Comparison of ENCODE assay signal across 28 mouse cellular contexts in the genomic region with DNA sequence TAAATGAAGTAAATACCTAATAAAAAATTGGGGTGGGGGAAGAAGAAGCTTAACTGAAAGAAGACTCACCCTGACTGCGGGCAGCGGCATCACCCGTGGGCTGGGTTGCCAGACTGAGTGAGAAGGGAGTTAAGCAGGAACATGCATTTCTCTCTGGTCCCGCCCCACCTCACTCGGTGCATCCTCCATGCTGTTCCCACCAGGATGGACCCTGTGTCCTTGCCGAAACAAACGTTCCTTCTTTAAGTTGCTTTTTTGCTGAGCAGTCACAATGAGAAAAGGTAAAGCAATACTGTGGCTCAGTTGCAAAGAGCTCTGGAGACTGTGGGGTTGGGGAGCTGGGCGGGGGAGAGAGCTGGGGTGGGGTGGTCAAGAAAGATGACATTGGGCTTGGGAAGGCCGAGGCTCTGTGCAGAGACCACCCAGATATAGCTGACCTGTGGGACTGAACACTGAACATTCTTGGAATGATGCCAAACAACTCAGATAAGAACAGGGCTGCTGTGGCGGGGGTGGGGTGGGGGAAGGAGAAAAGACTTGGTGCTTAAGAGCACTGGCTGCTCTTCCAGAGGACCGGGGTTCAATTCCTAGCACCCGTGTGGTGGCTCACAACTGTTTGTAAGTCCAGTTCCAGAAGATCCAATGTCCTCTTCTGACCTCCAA. TPM values are rescaled to one million over a fixed set of nuclear protein-coding genes. Genes with fewer than 3 reads are reported as not detected.
A peak's percentile ranks its signal among the peaks of the same experiment; 100 is the strongest.
DNase-seq lines count a peak whose midpoint lies in the region; ATAC-seq lines count a peak whose summit lies in the region.
"Had no signal": no experiment of that assay in that cellular context is flagged by ENCODE, and none has a peak within 500 bp of the region (broad histone marks: within the 10 kb centered on the region; RNA-seq: fewer than 3 reads in every experiment).

No protein-coding gene starts in this region.

- H3K4me1 ChIP-seq in heart, embryonic 14.5 days (ENCODE audit: control insufficient read depth in 2 of 2, insufficient read depth in 2 of 2, low read length in 2 of 2): peaks cover 9 to 11% of the 10 kb centered on the region in 2 experiments
- peaks cover 13% of the 10 kb centered on the region for H3K4me1 ChIP-seq in kidney, embryonic 15.5 days
- H3K4me1 ChIP-seq: hindbrain, embryonic 13.5 days; midbrain, embryonic 13.5 days had no signal

- no peaks in the 10 kb centered on the region for H3K36me3 ChIP-seq in heart, embryonic 14.5 days (ENCODE audit: control insufficient read depth, insufficient read depth, low read length)
- no peaks in the 10 kb centered on the region for H3K36me3 ChIP-seq in kidney, embryonic 15.5 days
- H3K36me3 ChIP-seq: forebrain, embryonic 10.5 days; hindbrain, embryonic 13.5 days; limb, embryonic 10.5 days; liver, embryonic 15.5 days; midbrain, embryonic 13.5 days had no signal

- no peaks in the 10 kb centered on the region for H3K9me3 ChIP-seq in heart, embryonic 14.5 days (ENCODE audit: control insufficient read depth, low read length)
- H3K9me3 ChIP-seq in kidney, embryonic 15.5 days (replicated peaks): no peaks in the 10 kb centered on the region
- H3K9me3 ChIP-seq: forebrain, embryonic 10.5 days; hindbrain, embryonic 13.5 days; limb, embryonic 10.5 days; liver, embryonic 15.5 days; midbrain, embryonic 13.5 days had no signal

- peak; percentile 45; the same call in 1 of the 2 replicates for ATAC-seq in heart, embryonic 14.5 days (ENCODE audit: insufficient number of reproducible peaks, insufficient read depth, low FRiP score, low read depth)
- ATAC-seq in kidney, embryonic 15.5 days (replicated peaks; ENCODE audit: low FRiP score): peak; percentile 46; the same call in 1 of the 2 replicates
- ATAC-seq: activated CD4-positive, CD25-positive, alpha-beta regulatory T cell, adult 4 months; forebrain, postnatal 0 days; midbrain, embryonic 13.5 days had no signal

- no peak overlapping the region for H3K4me3 ChIP-seq in heart, embryonic 14.5 days (ENCODE audit: control insufficient read depth in 1 of 2, insufficient read depth in 1 of 2, low read depth in 1 of 2, low read length in 2 of 2)
- no peak overlapping the region for H3K4me3 ChIP-seq in kidney, embryonic 15.5 days (replicated peaks)
- H3K4me3 ChIP-seq: forebrain, embryonic 10.5 days; heart, adult 2 months; hindbrain, embryonic 13.5 days; layer of hippocampus, adult 2 months; limb, embryonic 10.5 days; liver, embryonic 15.5 days; megakaryocyte, embryonic 14.5 days; midbrain, embryonic 13.5 days had no signal

- no peak overlapping the region for H3K27ac ChIP-seq in heart, embryonic 14.5 days (replicated peaks in 1 of 2; ENCODE audit: control insufficient read depth in 1 of 2, insufficient read depth in 1 of 2, low read depth in 2 of 2, low read length in 2 of 2)
- no peak overlapping the region for H3K27ac ChIP-seq in kidney, embryonic 15.5 days
- H3K27ac ChIP-seq: forebrain, embryonic 10.5 days; heart, adult 2 months; hindbrain, embryonic 13.5 days; layer of hippocampus, adult 2 months; limb, embryonic 10.5 days; liver, embryonic 15.5 days; midbrain, embryonic 13.5 days had no signal

- H3K4me2 ChIP-seq in heart, embryonic 14.5 days (ENCODE audit: low read length): no peak overlapping the region
- no peak overlapping the region for H3K4me2 ChIP-seq in kidney, embryonic 15.5 days
- H3K4me2 ChIP-seq: hindbrain, embryonic 13.5 days; liver, embryonic 15.5 days; midbrain, embryonic 13.5 days had no signal

- WGBS in heart, embryonic 14.5 days: 47% methylated on average over 12 of the region's 12 CpGs
- WGBS in kidney, embryonic 15.5 days: 62% methylated on average over 12 of the region's 12 CpGs

- DNase-seq in heart, adult 8-10 months (ENCODE audit: low spot score): no peak
- no peak for DNase-seq in kidney, postnatal 4 days
- DNase-seq in retina, postnatal 1 day: peak; percentile 27
- no peak for DNase-seq in retina, embryonic 14.5 days (ENCODE audit: low spot score)
- peak; percentile 31 for DNase-seq in yolk sac, embryonic 10.5 days (ENCODE audit: low spot score)
- DNase-seq: adrenal gland, postnatal 10 days; B cell, adult 2 months; cerebellum, adult 18-20 months; cerebellum, postnatal 14 days; forebrain, postnatal 0 days; gastrocnemius, postnatal 14 days; heart, adult 2 months; kidney, postnatal 14 days; liver; lung, postnatal 14 days; thymus, adult 18-20 months; thymus, postnatal 36 days had no signal

- H3K9ac ChIP-seq in heart, embryonic 14.5 days (ENCODE audit: low read length): no peak overlapping the region
- no peak overlapping the region for H3K9ac ChIP-seq in kidney, embryonic 15.5 days
- H3K9ac ChIP-seq: forebrain, postnatal 0 days; hindbrain, embryonic 13.5 days; liver, embryonic 15.5 days; midbrain, embryonic 13.5 days had no signal

- H3K27me3 ChIP-seq in heart, embryonic 14.5 days (ENCODE audit: control insufficient read depth, insufficient read depth, low read length): no peaks in the 10 kb centered on the region
- no peaks in the 10 kb centered on the region for H3K27me3 ChIP-seq in kidney, embryonic 15.5 days
- H3K27me3 ChIP-seq: CH12.LX; hindbrain, embryonic 13.5 days; liver, embryonic 15.5 days; midbrain, embryonic 13.5 days had no signal

RNA-seq across cellular contexts. Expression of gene Ing1, which starts 38.0 kb away (rescaled TPM):
- 25.7 and 26.6 TPM in 2 replicates for polyA plus RNA-seq in heart, embryonic 14.5 days (2014; fragmentation: Nextera tagmentation; extraction: Ambion mirVana)
- 10 to 100 TPM; 15.9 to 24.4 (median 19.9) TPM for total RNA-seq in heart, adult 8-10 months (2022)
- polyA plus RNA-seq in kidney, embryonic 15.5 days (2015; fragmentation: Nextera tagmentation; extraction: Ambion mirVana): 35.7 and 36.9 TPM in 2 replicates

RNA-seq across cellular contexts. Expression of gene Ankrd10, which starts 42.2 kb away (rescaled TPM):
- 69.1 and 73.8 TPM in 2 replicates for polyA plus RNA-seq in heart, embryonic 14.5 days (2014; fragmentation: Nextera tagmentation; extraction: Ambion mirVana)
- 10 to 100 TPM; 17.1 to 25.6 (median 19.4) TPM for total RNA-seq in heart, adult 8-10 months (2022)
- 98.7 and 99.4 TPM in 2 replicates for polyA plus RNA-seq in kidney, embryonic 15.5 days (2015; fragmentation: Nextera tagmentation; extraction: Ambion mirVana)

RNA-seq across cellular contexts. Expression of gene Cars2, which starts 42.8 kb away (rescaled TPM):
- 27.9 and 31.1 TPM in 2 replicates for polyA plus RNA-seq in heart, embryonic 14.5 days (2014; fragmentation: Nextera tagmentation; extraction: Ambion mirVana)
- 10 to 100 TPM; 50.7 to 55.7 (median 53.7) TPM for total RNA-seq in heart, adult 8-10 months (2022)
- polyA plus RNA-seq in kidney, embryonic 15.5 days (2015; fragmentation: Nextera tagmentation; extraction: Ambion mirVana): 23.8 and 28.3 TPM in 2 replicates

Comparison
In these comparisons a context has a peak if more than half of its experiments do, and no peak if none do; other contexts are left out.
1. DNase-seq: peak in retina, postnatal 1 day (single experiment) and yolk sac, embryonic 10.5 days (single experiment); none in heart, adult 8-10 months (single experiment), kidney, postnatal 4 days (0 of 2) and retina, embryonic 14.5 days (single experiment).